Mouse (Mus musculus): ENCODE measurements around the gene Atg4b. TPM values are rescaled to one million over a fixed set of nuclear protein-coding genes. Genes with fewer than 3 reads are reported as not detected.

Atg4b gene
- 80.1 and 83.0 TPM in 2 replicates for polyA plus RNA-seq (2015; fragmentation: Nextera tagmentation; extraction: Ambion mirVana)

DNA sequence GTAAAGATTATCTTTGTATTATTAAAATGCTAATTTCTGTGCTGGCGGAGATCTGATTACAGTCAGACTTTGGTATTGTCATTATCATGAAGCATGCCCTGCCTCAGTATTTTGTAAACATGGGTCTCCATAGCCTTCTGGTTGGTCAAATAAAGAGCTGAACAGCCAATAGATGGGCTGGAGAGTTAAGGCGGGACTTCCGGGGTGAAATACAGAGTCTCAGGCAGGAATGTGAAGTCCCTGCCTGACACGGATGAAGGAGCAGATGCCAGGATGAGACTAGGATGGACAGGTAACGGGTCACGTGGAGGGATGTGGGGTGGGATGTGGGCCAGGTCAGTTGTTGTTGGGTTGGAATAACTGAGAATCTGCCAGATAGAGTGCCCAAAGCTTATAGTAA, at the start of gene Atg4b:
Gene Atg4b (plus strand): TSS at position 211 of the 400 bp plus-strand sequence.
- Histone ChIP-seq H3K4me2 (no peak within 1 kb of the TSS), H3K27ac (replicated peaks) (no peak within 1 kb of the TSS), H3K36me3 (peaks cover 25% of the 10 kb centered on the region), H3K4me1 (peaks cover 21% of the 10 kb centered on the region), H3K9me3 (replicated peaks) (no peaks in the 10 kb centered on the region), H3K27me3 (replicated peaks) (no peaks in the 10 kb centered on the region), H3K9ac (replicated peaks) (no peak within 1 kb of the TSS), H3K4me3 (replicated peaks) (no peak within 1 kb of the TSS)
- no peak for ATAC-seq (ENCODE audit: low FRiP score)
- WGBS: 81% methylated on average over 6 of the region's 6 CpGs

DNA sequence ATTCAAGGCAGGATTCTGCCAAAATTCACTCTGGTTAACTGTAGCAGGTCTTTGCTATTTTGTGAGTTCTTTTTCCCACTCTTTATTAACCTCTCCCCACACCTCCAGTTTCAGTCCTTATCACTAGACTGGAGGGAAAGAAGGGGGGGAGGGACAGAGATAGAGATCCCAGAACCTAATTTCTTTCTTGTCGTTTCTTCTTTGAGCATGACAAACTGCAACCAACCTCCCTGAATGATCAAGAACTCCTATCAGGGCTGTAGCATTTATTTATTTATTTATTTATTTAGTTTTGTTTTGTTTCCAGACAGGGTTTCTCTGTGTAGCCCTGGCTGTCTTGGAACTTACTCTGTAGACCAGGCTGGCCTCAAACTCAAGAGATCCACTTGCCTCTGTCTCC, 49.2 kb upstream of the Atg4b start:
- H3K36me3 ChIP-seq: peaks cover 21% of the 10 kb centered on the region
- H3K27me3 ChIP-seq (replicated peaks): no peaks in the 10 kb centered on the region
- H3K4me3 ChIP-seq (replicated peaks): no peak overlapping the region
- H3K4me2 ChIP-seq: no peak overlapping the region
- WGBS: 91% methylated on average over 1 of the region's 1 CpGs
- H3K27ac ChIP-seq (replicated peaks): no peak overlapping the region
- H3K9me3 ChIP-seq (replicated peaks): no peaks in the 10 kb centered on the region
- H3K9ac ChIP-seq (replicated peaks): no peak overlapping the region
- no peak for ATAC-seq (ENCODE audit: low FRiP score)
- H3K4me1 ChIP-seq: no peaks in the 10 kb centered on the region

DNA sequence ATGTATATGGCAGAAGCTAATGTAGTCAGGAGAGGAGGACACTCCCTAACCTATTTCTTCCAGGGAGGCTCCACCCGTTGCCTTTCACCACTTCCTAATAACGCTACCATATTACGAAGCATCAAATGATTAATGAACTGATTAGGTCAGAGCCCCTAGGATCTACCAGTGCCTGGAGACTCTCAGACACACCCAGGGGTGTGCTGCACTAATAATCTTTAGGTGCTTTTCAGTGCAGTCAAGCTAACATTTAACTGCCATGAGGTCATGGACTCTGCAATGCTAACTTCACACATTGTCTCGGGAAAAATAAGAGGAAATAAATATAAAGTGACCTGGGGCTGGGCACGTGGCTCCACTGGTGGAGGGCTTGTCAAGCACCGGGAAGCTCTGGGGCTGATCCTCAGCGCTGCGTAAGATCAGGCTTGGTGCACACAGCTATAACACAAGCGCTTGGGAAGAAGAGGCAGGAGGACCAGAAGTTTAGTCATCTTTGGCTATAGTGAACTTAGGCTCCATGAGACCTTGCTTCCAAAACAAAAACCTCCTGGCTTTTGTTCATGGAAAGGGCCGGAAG, 47.7 kb upstream of the Atg4b start:
- Histone ChIP-seq H3K9ac (replicated peaks) (no peak overlapping the region), H3K36me3 (peaks cover 21% of the 10 kb centered on the region), H3K27me3 (replicated peaks) (no peaks in the 10 kb centered on the region), H3K4me2 (no peak overlapping the region), H3K9me3 (replicated peaks) (no peaks in the 10 kb centered on the region), H3K4me1 (no peaks in the 10 kb centered on the region), H3K27ac (replicated peaks) (no peak overlapping the region), H3K4me3 (replicated peaks) (no peak overlapping the region)
- WGBS: 92% methylated on average over 10 of the region's 10 CpGs
- no peak for ATAC-seq (ENCODE audit: low FRiP score)

DNA sequence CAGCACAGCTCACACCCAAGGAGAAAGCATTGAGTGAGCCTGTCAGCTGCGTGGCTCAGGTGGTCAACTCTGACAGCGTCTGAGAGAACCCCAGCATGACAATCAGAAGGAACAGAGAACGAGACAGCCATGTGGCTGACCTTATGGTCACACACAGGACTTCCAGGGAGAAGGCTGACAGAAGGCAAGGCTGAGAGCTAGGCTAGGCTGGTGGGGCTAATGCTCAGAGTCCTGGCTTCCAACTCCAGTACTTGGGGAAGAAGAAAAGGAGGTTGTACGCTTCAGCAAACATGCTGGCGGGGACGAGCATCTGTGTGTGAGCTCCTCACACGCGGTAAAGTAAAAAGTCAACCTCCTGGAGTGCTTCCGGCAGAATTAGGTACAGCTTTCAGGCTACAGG, 47.0 kb upstream of the Atg4b start:
- WGBS: 92% methylated on average over 9 of the region's 9 CpGs
- Histone ChIP-seq H3K4me2 (no peak overlapping the region), H3K27ac (replicated peaks) (no peak overlapping the region), H3K27me3 (replicated peaks) (no peaks in the 10 kb centered on the region), H3K9me3 (replicated peaks) (no peaks in the 10 kb centered on the region), H3K9ac (replicated peaks) (no peak overlapping the region), H3K4me1 (no peaks in the 10 kb centered on the region), H3K36me3 (peaks cover 21% of the 10 kb centered on the region), H3K4me3 (replicated peaks) (no peak overlapping the region)
- no peak for ATAC-seq (ENCODE audit: low FRiP score)

DNA sequence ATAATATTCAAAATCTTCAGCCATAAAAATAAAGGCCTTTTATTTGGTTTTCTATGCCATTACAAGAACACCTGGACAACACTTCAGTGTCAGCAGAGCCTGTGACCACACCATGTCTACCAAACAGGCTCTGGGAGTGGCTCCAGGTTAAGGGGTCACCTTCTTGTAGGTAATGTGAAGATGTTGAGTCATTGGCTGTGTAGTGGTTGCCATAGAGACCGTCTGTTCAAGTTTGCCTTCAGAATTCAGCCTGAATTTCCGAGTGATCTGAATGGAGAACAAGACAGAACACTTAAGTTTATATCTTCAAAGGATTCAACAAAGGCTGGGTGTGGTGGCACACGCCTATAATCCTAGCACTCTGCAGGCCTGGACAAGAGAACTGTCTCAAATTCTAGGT, 45.9 kb upstream of the Atg4b start:
- H3K9me3 ChIP-seq (replicated peaks): no peaks in the 10 kb centered on the region
- H3K27me3 ChIP-seq (replicated peaks): no peaks in the 10 kb centered on the region
- H3K4me2 ChIP-seq: no peak overlapping the region
- no peak overlapping the region for H3K4me3 ChIP-seq (replicated peaks)
- H3K27ac ChIP-seq (replicated peaks): no peak overlapping the region
- H3K36me3 ChIP-seq: peaks cover 21% of the 10 kb centered on the region
- H3K9ac ChIP-seq (replicated peaks): no peak overlapping the region
- ATAC-seq (ENCODE audit: low FRiP score): no peak
- no peaks in the 10 kb centered on the region for H3K4me1 ChIP-seq
- WGBS: 64% methylated on average over 3 of the region's 3 CpGs

DNA sequence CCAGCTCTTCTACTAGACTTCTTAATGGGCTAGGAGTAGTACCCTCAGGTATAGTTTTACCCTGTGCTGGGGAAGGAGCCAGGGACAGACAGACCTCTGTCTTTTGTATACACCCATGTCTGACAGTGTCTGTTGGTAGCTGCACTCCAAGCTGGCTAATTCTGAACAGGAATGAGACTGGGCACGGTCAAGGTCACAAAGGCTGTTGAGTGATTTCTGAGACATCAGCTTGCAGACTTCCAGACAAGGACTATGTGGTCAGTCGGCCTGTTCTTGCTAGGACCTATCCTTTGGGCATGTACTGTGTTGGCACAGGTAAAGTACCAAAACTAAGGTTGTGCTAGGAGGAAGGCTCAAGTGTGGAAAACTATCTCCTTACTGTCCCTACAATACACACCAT, 35.1 kb upstream of the Atg4b start:
- Histone ChIP-seq H3K9me3 (replicated peaks) (no peaks in the 10 kb centered on the region), H3K4me3 (replicated peaks) (no peak overlapping the region), H3K27me3 (replicated peaks) (no peaks in the 10 kb centered on the region), H3K27ac (replicated peaks) (no peak overlapping the region), H3K4me1 (no peaks in the 10 kb centered on the region), H3K4me2 (no peak overlapping the region), H3K36me3 (peaks cover 23% of the 10 kb centered on the region), H3K9ac (replicated peaks) (no peak overlapping the region)
- WGBS: 92% methylated on average over 2 of the region's 2 CpGs
- ATAC-seq (ENCODE audit: low FRiP score): no peak

DNA sequence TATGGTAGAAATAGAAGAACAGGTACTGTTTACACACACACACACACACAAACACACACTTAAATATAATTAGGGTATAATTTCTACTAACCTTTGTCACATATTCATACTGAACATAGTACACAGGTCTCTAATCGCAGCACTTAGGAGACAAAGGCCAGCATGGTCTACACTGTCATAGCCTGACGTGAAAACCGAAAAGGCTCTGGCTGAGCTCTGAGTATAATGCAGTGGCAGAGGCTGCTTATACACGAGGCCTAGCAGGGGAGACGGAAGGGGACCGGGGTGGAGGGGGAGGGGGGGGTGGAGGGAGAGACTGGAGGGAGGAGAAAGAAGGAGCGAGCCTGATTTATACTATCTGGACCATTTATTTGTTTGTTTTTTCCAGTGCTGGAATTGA, 29.7 kb upstream of the Atg4b start:
- H3K4me1 ChIP-seq: no peaks in the 10 kb centered on the region
- no peaks in the 10 kb centered on the region for H3K9me3 ChIP-seq (replicated peaks)
- no peak overlapping the region for H3K9ac ChIP-seq (replicated peaks)
- H3K27me3 ChIP-seq (replicated peaks): no peaks in the 10 kb centered on the region
- ATAC-seq (ENCODE audit: low FRiP score): no peak
- no peak overlapping the region for H3K4me2 ChIP-seq
- no peak overlapping the region for H3K27ac ChIP-seq (replicated peaks)
- peaks cover 20% of the 10 kb centered on the region; the same call in 1 of the 2 replicates for H3K36me3 ChIP-seq
- WGBS: 64% methylated on average over 7 of the region's 7 CpGs
- no peak overlapping the region for H3K4me3 ChIP-seq (replicated peaks)

DNA sequence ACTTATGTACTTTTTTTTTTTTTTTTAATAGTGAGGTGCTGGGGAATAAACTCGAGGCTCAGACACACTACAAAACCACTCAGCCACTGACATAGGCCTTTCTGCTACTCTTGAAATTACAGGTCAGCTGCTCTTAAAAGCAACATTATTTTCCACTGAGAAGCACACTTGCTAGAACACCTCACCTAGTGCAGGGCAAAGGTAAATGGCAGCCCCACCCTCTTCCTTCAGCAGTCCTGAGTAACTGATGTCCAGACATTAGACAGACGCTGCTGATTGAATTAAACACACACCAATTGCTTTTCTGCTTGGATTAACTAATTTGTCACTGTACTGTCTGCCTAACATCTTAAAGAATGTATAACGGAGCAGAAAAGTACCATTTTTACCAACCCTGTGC, 26.7 kb upstream of the Atg4b start:
- Histone ChIP-seq H3K27me3 (replicated peaks) (no peaks in the 10 kb centered on the region), H3K9me3 (replicated peaks) (no peaks in the 10 kb centered on the region), H3K9ac (replicated peaks) (no peak overlapping the region), H3K4me1 (no peaks in the 10 kb centered on the region), H3K27ac (replicated peaks) (no peak overlapping the region), H3K4me2 (no peak overlapping the region), H3K36me3 (peaks cover 18% of the 10 kb centered on the region; the same call in 1 of the 2 replicates), H3K4me3 (replicated peaks) (no peak overlapping the region)
- 79% methylated on average over 3 of the region's 3 CpGs for WGBS
- no peak for ATAC-seq (ENCODE audit: low FRiP score)

DNA sequence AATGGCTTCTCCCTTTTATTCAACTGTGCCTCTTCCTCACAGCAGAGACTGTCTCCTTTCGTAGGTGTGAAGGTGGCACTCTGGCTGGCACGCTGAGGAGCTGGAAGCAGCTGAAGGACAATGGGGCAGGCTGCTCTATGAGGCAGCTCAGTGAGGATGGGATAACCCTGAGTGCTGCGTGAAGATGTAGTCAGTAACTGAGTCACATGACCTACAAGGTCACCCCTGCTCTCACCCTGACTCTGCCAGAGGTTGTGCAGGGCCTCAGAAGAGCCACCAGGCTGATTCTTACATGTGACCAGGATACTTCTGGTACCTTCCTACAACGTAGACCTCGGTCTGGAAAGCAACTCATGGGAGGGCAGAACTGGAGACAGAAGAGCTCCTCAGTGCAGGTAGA, 25.6 kb upstream of the Atg4b start:
- Histone ChIP-seq H3K4me1 (no peaks in the 10 kb centered on the region), H3K9ac (replicated peaks) (no peak overlapping the region), H3K9me3 (replicated peaks) (no peaks in the 10 kb centered on the region), H3K27me3 (replicated peaks) (no peaks in the 10 kb centered on the region), H3K4me2 (no peak overlapping the region), H3K36me3 (peaks cover 18% of the 10 kb centered on the region; the same call in 1 of the 2 replicates), H3K27ac (replicated peaks) (no peak overlapping the region), H3K4me3 (replicated peaks) (no peak overlapping the region)
- no peak for ATAC-seq (ENCODE audit: low FRiP score)
- 92% methylated on average over 5 of the region's 5 CpGs for WGBS

DNA sequence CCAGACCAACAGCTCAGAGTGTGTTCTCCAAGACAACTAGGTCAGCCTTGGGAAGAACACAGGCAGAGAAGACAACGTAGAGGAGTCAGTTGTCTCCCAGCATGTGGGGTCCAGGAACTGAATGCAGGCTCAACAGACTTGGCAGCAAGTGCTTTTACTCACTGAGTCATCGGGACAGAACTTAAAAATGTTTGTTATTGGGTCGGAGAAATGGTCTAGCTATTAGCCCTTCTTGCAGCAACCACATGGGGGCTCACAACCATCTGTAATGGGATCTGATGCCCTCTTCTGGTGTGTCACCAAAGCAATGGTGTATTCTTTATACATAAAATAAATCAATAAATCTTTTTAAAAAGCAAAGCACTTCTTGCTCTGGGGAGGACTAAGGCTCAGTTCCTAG, 25.2 kb upstream of the Atg4b start:
- peaks cover 18% of the 10 kb centered on the region; the same call in 1 of the 2 replicates for H3K36me3 ChIP-seq
- WGBS: 90% methylated on average over 3 of the region's 3 CpGs
- peaks cover 4% of the 10 kb centered on the region; the same call in 1 of the 2 replicates for H3K4me1 ChIP-seq
- no peak overlapping the region for H3K27ac ChIP-seq (replicated peaks)
- no peak overlapping the region for H3K9ac ChIP-seq (replicated peaks)
- ATAC-seq (ENCODE audit: low FRiP score): no peak
- H3K4me2 ChIP-seq: no peak overlapping the region
- no peaks in the 10 kb centered on the region for H3K9me3 ChIP-seq (replicated peaks)
- no peak overlapping the region for H3K4me3 ChIP-seq (replicated peaks)
- no peaks in the 10 kb centered on the region for H3K27me3 ChIP-seq (replicated peaks)

DNA sequence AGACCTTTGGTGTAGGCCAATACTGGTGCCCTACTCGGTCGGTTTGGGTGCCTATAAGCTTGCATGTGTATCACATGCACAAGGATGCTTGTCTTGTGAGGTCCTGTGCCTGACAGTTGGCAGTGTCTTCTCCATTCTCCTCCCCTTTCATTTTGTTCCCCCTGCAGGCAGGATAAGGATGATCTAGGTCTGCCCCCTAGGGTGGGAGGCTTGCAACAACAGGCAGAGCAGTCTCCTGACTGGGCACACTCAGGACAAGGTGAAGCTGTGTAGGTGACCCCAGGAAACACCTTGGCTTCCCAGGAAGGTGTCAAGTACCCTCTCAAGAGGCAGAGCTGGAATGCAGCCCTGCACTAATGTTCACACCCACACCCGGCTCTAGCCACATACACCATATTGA, 24.3 kb upstream of the Atg4b start:
- Histone ChIP-seq H3K4me2 (no peak overlapping the region), H3K4me1 (peaks cover 11% of the 10 kb centered on the region), H3K36me3 (peaks cover 18% of the 10 kb centered on the region; the same call in 1 of the 2 replicates), H3K27me3 (replicated peaks) (no peaks in the 10 kb centered on the region), H3K27ac (replicated peaks) (no peak overlapping the region), H3K9me3 (replicated peaks) (no peaks in the 10 kb centered on the region), H3K9ac (replicated peaks) (no peak overlapping the region), H3K4me3 (replicated peaks) (no peak overlapping the region)
- WGBS: 73% methylated on average over 3 of the region's 3 CpGs
- ATAC-seq (ENCODE audit: low FRiP score): no peak

DNA sequence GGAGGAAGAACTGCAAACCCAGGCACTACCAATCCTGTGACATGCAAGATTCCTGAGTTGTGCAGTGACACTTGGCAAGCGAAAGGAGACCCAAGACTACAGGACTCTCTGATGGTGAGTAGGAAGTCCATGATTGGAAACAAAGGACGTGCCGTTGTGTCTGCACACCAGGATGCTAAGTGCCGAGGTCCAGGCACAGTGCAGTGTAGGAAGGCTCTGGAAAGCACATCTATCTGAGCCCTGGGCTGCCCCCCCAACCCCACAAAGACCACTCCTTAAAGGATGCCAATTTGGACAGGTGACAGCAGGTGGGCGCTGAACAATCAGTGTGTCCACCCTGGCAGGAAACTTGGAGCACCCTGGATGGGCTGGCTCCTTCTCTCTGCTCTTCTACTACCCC, 20.2 kb upstream of the Atg4b start:
- no peak overlapping the region for H3K4me3 ChIP-seq (replicated peaks)
- no peaks in the 10 kb centered on the region for H3K9me3 ChIP-seq (replicated peaks)
- H3K9ac ChIP-seq (replicated peaks): no peak overlapping the region; the same call in 1 of the 2 replicates
- ATAC-seq (ENCODE audit: low FRiP score): peak; percentile 21
- no peaks in the 10 kb centered on the region for H3K36me3 ChIP-seq
- H3K27me3 ChIP-seq (replicated peaks): no peaks in the 10 kb centered on the region
- H3K4me2 ChIP-seq: 0 out of 2 replicates have a peak overlapping the region, but pooled peaks have one; percentile 9
- H3K4me1 ChIP-seq: peaks cover 18% of the 10 kb centered on the region
- no peak overlapping the region for H3K27ac ChIP-seq (replicated peaks)
- WGBS: 91% methylated on average over 5 of the region's 5 CpGs
